Mouse (Mus musculus): Measurements from ENCODE around the gene Enah. TPM values are rescaled to one million over a fixed set of nuclear protein-coding genes. Genes with fewer than 3 reads are reported as not detected.

Enah gene
- total and polyA plus RNA-seq, 3 experiments = 0.45 to 0.69 TPM; not detected in 1

GRCm38 (mm10) chr1:182031757-182032156 lies 12.0 kb upstream of the Enah start:
- Histone ChIP-seq H3K4me3 (ENCODE audit: control insufficient read depth in 1 of 2, insufficient read depth in 1 of 2, low read depth in 2 of 2, low read length in 2 of 2) (no peak overlapping the region), H3K4me1 (ENCODE audit: control insufficient read depth in 1 of 2, insufficient read depth in 2 of 2, low read length in 2 of 2) (no peaks in the 10 kb centered on the region), H3K9ac (ENCODE audit: control insufficient read depth, low read depth, low read length, poor library complexity, severe bottlenecking) (no peak overlapping the region), H3K79me2 (ENCODE audit: control insufficient read depth, insufficient read depth, low read length, poor library complexity) (no peaks in the 10 kb centered on the region), H3K36me3 (ENCODE audit: control insufficient read depth in 1 of 2, insufficient read depth in 2 of 2, low read length in 2 of 2) (no peaks in the 10 kb centered on the region), H3K27ac (ENCODE audit: control insufficient read depth, low read depth, low read length) (no peak overlapping the region), H3K27me3 (ENCODE audit: control insufficient read depth in 1 of 2, insufficient read depth in 2 of 2, low read length in 2 of 2) (no peaks in the 10 kb centered on the region), H3K9me3 (replicated peaks; ENCODE audit: insufficient read depth, low read length) (no peaks in the 10 kb centered on the region)
- no peak for DNase-seq (ENCODE audit: low read depth, low spot score)
- no peak for TF ChIP-seq HCFC1 (IDR thresholded peaks at IDR 0.05; ENCODE audit: low read depth, low read length)
- no peak for TF ChIP-seq E2F4 (IDR thresholded peaks at IDR 0.05; ENCODE audit: borderline replicate concordance, low read depth, low read length)
- TF ChIP-seq USF2 (IDR thresholded peaks at IDR 0.05; ENCODE audit: borderline replicate concordance in 1 of 2, insufficient read depth in 1 of 2, low read depth in 1 of 2, low read length in 2 of 2) = no peak
- TF ChIP-seq MAZ (IDR thresholded peaks at IDR 0.05; ENCODE audit: low read depth, low read length) = no peak
- TF ChIP-seq KAT2A (conservative IDR thresholded peaks at IDR 0.05; ENCODE audit: low read depth, low read length) = no peak
- TF ChIP-seq TBP (IDR thresholded peaks at IDR 0.05; ENCODE audit: low read depth, low read length) = no peak
- TF ChIP-seq ELF1 (IDR thresholded peaks at IDR 0.05; ENCODE audit: low read depth, low read length) = no peak
- TF ChIP-seq POLR2AphosphoS5 (IDR thresholded peaks at IDR 0.05; ENCODE audit: borderline replicate concordance, low read depth, low read length) = no peak
- no peak for TF ChIP-seq GABPA (IDR thresholded peaks at IDR 0.05; ENCODE audit: low read depth, low read length)
- TF ChIP-seq ZMIZ1 (IDR thresholded peaks at IDR 0.05; ENCODE audit: low read depth, low read length) = no peak
- no peak for TF ChIP-seq NRF1 (IDR thresholded peaks at IDR 0.05; ENCODE audit: insufficient read depth, low read depth, low read length, poor library complexity, severe bottlenecking)
- TF ChIP-seq MAFK (IDR thresholded peaks at IDR 0.05; ENCODE audit: borderline replicate concordance, low read depth, low read length) = no peak
- TF ChIP-seq GATA1 (IDR thresholded peaks at IDR 0.05; ENCODE audit: low read depth, low read length) = no peak
- no peak for TF ChIP-seq CHD1 (IDR thresholded peaks at IDR 0.05; ENCODE audit: low read depth, low read length)
- TF ChIP-seq BHLHE40 (IDR thresholded peaks at IDR 0.05; ENCODE audit: borderline replicate concordance, low read depth, low read length) = no peak
- no peak for TF ChIP-seq MYC (IDR thresholded peaks at IDR 0.05; ENCODE audit: low read depth, low read length)

GRCm38 (mm10) chr1:182031066-182031465 lies 11.3 kb upstream of the Enah start:
- Histone ChIP-seq H3K9me3 (replicated peaks; ENCODE audit: insufficient read depth, low read length) (no peaks in the 10 kb centered on the region), H3K79me2 (ENCODE audit: control insufficient read depth, insufficient read depth, low read length, poor library complexity) (no peaks in the 10 kb centered on the region), H3K27ac (ENCODE audit: control insufficient read depth, low read depth, low read length) (no peak overlapping the region), H3K4me1 (ENCODE audit: control insufficient read depth in 1 of 2, insufficient read depth in 2 of 2, low read length in 2 of 2) (no peaks in the 10 kb centered on the region), H3K27me3 (ENCODE audit: control insufficient read depth in 1 of 2, insufficient read depth in 2 of 2, low read length in 2 of 2) (no peaks in the 10 kb centered on the region), H3K36me3 (ENCODE audit: control insufficient read depth in 1 of 2, insufficient read depth in 2 of 2, low read length in 2 of 2) (no peaks in the 10 kb centered on the region), H3K9ac (ENCODE audit: control insufficient read depth, low read depth, low read length, poor library complexity, severe bottlenecking) (no peak overlapping the region), H3K4me3 (ENCODE audit: control insufficient read depth in 1 of 2, insufficient read depth in 1 of 2, low read depth in 2 of 2, low read length in 2 of 2) (no peak overlapping the region)
- TF ChIP-seq POLR2A (IDR thresholded peaks at IDR 0.05; ENCODE audit: control insufficient read depth in 1 of 2, insufficient read depth in 1 of 2, low read depth in 1 of 2, low read length in 2 of 2, poor library complexity in 1 of 2) (no peak), ZNF384 (IDR thresholded peaks at IDR 0.05; ENCODE audit: low read depth, low read length) (no peak), USF1 (IDR thresholded peaks at IDR 0.05; ENCODE audit: low read depth, low read length) (no peak), TCF12 (IDR thresholded peaks at IDR 0.05; ENCODE audit: low read depth, low read length) (no peak)
- DNase-seq (ENCODE audit: low read depth, low spot score) = no peak

Measured in MEL (cell line).